Mouse (Mus musculus): ENCODE results near the gene Nr2c2.

DNA sequence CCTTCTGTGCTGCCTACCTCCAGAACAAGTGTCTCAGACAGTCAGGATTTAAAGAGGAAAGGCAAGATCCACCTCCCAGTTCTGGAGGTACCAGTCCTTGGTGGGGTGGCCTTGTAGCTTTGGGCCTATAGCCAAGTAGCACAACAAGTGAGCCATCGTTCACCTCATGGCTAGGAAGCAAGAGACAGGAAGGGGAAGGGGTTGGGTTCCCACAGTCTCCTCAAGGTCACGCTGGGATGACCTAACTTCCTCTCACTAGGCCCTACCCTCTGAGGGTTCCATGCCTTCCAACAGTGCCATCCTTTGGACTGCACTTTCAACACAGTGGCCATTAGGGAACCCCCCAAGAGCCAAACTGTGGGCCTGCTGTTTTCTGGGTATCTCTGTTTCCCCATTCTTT, 27.7 kb upstream of the Nr2c2 start:
- TF ChIP-seq CEBPB (IDR thresholded peaks at IDR 0.05; ENCODE audit: low read depth), result no peak
- TF ChIP-seq CTCF (IDR thresholded peaks at IDR 0.05; ENCODE audit: control insufficient read depth, insufficient read depth, insufficient read length), result no peak
- TF ChIP-seq FOSL1 (IDR thresholded peaks at IDR 0.05; ENCODE audit: insufficient read depth, low read length, poor library complexity, severe bottlenecking), result no peak
- no peak for TF ChIP-seq USF1 (IDR thresholded peaks at IDR 0.05; ENCODE audit: low read depth)

All from C2C12 (cell line).